Mouse (Mus musculus) CD4-positive helper T cell, adult 2 months (primary cell): ENCODE results near the gene Mbnl2.

Experiments used
- DNase-seq: peaks from one replicate; pipeline ENCODE4 v3.0.0-alpha.2; 2012; ENCODE audit warnings: low read depth, missing footprints, low spot score

The Mbnl2 gene

GRCm38 (mm10) chr14:120382179-120382578, 106.7 kb downstream of the Mbnl2 start:
- no peak for DNase-seq

- no peak for DNase-seq
These were observed 107.8 kb downstream of the Mbnl2 start for GRCm38 (mm10) chr14:120383186-120383851.

GRCm38 (mm10) chr14:120384615-120385014, 109.1 kb downstream of the Mbnl2 start:
- no peak for DNase-seq

GRCm38 (mm10) chr14:120387293-120387692, 111.8 kb downstream of the Mbnl2 start:
- DNase-seq: no peak

- no peak for DNase-seq
These were observed 113.6 kb downstream of the Mbnl2 start for GRCm38 (mm10) chr14:120388818-120389691.

GRCm38 (mm10) chr14:120390231-120390944, 114.9 kb downstream of the Mbnl2 start:
- DNase-seq: no peak

GRCm38 (mm10) chr14:120391701-120392100, 116.2 kb downstream of the Mbnl2 start:
- no peak for DNase-seq

GRCm38 (mm10) chr14:120392441-120392840, 117.0 kb downstream of the Mbnl2 start:
- DNase-seq: no peak

GRCm38 (mm10) chr14:120393441-120393840, 118.0 kb downstream of the Mbnl2 start:
- DNase-seq: no peak

- no peak for DNase-seq
These were observed 118.7 kb downstream of the Mbnl2 start for GRCm38 (mm10) chr14:120394216-120394615.

GRCm38 (mm10) chr14:120394827-120395226, 119.4 kb downstream of the Mbnl2 start:
- no peak for DNase-seq

- DNase-seq: no peak
These were observed 120.0 kb downstream of the Mbnl2 start for GRCm38 (mm10) chr14:120395501-120395900.

- peak; percentile 59 for DNase-seq
These were observed 122.6 kb downstream of the Mbnl2 start for GRCm38 (mm10) chr14:120397871-120398647.

- no peak for DNase-seq
These were observed 124.1 kb downstream of the Mbnl2 start for GRCm38 (mm10) chr14:120399614-120400013.

GRCm38 (mm10) chr14:120401158-120401557, 125.7 kb downstream of the Mbnl2 start:
- no peak for DNase-seq

- no peak for DNase-seq
These were observed 127.2 kb downstream of the Mbnl2 start for GRCm38 (mm10) chr14:120402715-120403114.

- DNase-seq: no peak
These were observed 128.9 kb downstream of the Mbnl2 start for GRCm38 (mm10) chr14:120404364-120404763.

GRCm38 (mm10) chr14:120404811-120405582, 129.5 kb downstream of the Mbnl2 start:
- DNase-seq: peak; percentile 6

- no peak for DNase-seq
These were observed 130.1 kb downstream of the Mbnl2 start for GRCm38 (mm10) chr14:120405597-120405996.

- no peak for DNase-seq
These were observed 130.8 kb downstream of the Mbnl2 start for GRCm38 (mm10) chr14:120406271-120406670.

- peak; percentile 38 for DNase-seq
These were observed 131.4 kb downstream of the Mbnl2 start for GRCm38 (mm10) chr14:120406820-120407219.
